Mouse (Mus musculus) T-helper 17 cell (primary cell): Measurements from ENCODE around the gene a.
"Not testable (repeated sequence)": the region's sequence is repeated elsewhere in the genome, so short reads cannot be mapped to it uniquely, and the experiment has no call there.

Experiments used
- in situ Hi-C, 2 experiments: fragments of 300-600 bp; cut with MboI, MseI; formaldehyde crosslinking; loops; 1 replicate in 1 of 2; 2 replicates in 1 of 2; pipeline ENCODE4 v1.15.1; 2025; ENCODE audit warnings: high pct_unique_total_duplicates in 2 of 2

The a gene

GRCm38 (mm10) chr2:154836537-154836936 is 45.3 kb downstream of the a start:
- in situ Hi-C loops: no loop called here

GRCm38 (mm10) chr2:154848086-154848485 is 56.9 kb downstream of the a start:
- in situ Hi-C loops: no loop called here

GRCm38 (mm10) chr2:154855383-154855782 is 64.2 kb downstream of the a start:
- in situ Hi-C loops: loop anchor here (5.0 to 25.0 kb wide), 2 partner anchors 153 to 1968 kb away; no protein-coding TSS in a partner anchor

- in situ Hi-C loops: loop anchor here (5.0 to 25.0 kb wide), 2 partner anchors 51 to 1976 kb away; no protein-coding TSS in a partner anchor
Observed at GRCm38 (mm10) chr2:154863672-154864071, 72.5 kb downstream of the a start.

GRCm38 (mm10) chr2:154865696-154866095 is 74.5 kb downstream of the a start:
- in situ Hi-C loops: loop anchor here in 1 of 2 experiments (25.0 kb wide), 1 partner anchor 1978 kb away; no protein-coding TSS in a partner anchor

GRCm38 (mm10) chr2:154868106-154868505 is 76.9 kb downstream of the a start:
- in situ Hi-C loops: loop anchor here in 1 of 2 experiments (25.0 kb wide), 1 partner anchor 1981 kb away; no protein-coding TSS in a partner anchor

- in situ Hi-C loops: loop anchor here in 1 of 2 experiments (10.0 to 25.0 kb wide), 2 partner anchors 1295 to 1983 kb away; no protein-coding TSS in a partner anchor
Observed at GRCm38 (mm10) chr2:154869954-154870641, 78.9 kb downstream of the a start.

GRCm38 (mm10) chr2:154876621-154877020 is 85.4 kb downstream of the a start:
- in situ Hi-C loops: loop anchor here in 1 of 2 experiments (10.0 kb wide), 1 partner anchor 1288 kb away; no protein-coding TSS in a partner anchor

- in situ Hi-C loops: no loop called here
Observed at GRCm38 (mm10) chr2:154891585-154891984, 100.4 kb downstream of the a start.

- in situ Hi-C loops: no loop called here
Observed at GRCm38 (mm10) chr2:154892201-154893044, 101.2 kb downstream of the a start, which contains the start of gene Eif2s2. Eif2s2 (minus strand) TSS chr2:154892935.

- in situ Hi-C loops: no loop called here
Observed at GRCm38 (mm10) chr2:154893045-154893385, 101.8 kb downstream of the a start.

- in situ Hi-C loops: no loop called here
Observed at GRCm38 (mm10) chr2:154893548-154893947, 102.3 kb downstream of the a start.

- in situ Hi-C loops: not testable (repeated sequence)
Observed at GRCm38 (mm10) chr2:154899004-154899403, 107.8 kb downstream of the a start.

GRCm38 (mm10) chr2:154899412-154899811 is 108.2 kb downstream of the a start:
- in situ Hi-C loops: not testable (repeated sequence)

GRCm38 (mm10) chr2:154902111-154902510 is 110.9 kb downstream of the a start:
- in situ Hi-C loops: no loop called here

- in situ Hi-C loops: no loop called here
Observed at GRCm38 (mm10) chr2:154905796-154906195, 114.6 kb downstream of the a start.

GRCm38 (mm10) chr2:154908223-154908622 is 117.0 kb downstream of the a start:
- in situ Hi-C loops: not testable (repeated sequence)

- in situ Hi-C loops: no loop called here
Observed at GRCm38 (mm10) chr2:154909789-154910188, 118.6 kb downstream of the a start.

GRCm38 (mm10) chr2:154915922-154916541 is 124.8 kb downstream of the a start:
- in situ Hi-C loops: no loop called here

- in situ Hi-C loops: no loop called here
Observed at GRCm38 (mm10) chr2:154916547-154916946, 125.3 kb downstream of the a start.

- in situ Hi-C loops: no loop called here
Observed at GRCm38 (mm10) chr2:154917866-154918641, 126.9 kb downstream of the a start.
